Mouse (Mus musculus) left cerebral cortex, adult 9 months (tissue): ENCODE results near the gene Defb18.
"Not testable (repeated sequence)": the region's sequence is repeated elsewhere in the genome, so short reads cannot be mapped to it uniquely, and the experiment has no call there.

ENCODE experiments used
- DNase-seq, 2 experiments: peaks; one replicate each; pipeline ENCODE4 v3.0.0; 2022; ENCODE audit warnings: low spot score in 2 of 2

Gene Defb18

GRCm38 (mm10) chr1:18237343-18237742 lies at the start of gene Defb18:
TSS of gene Defb18 (minus strand) at chr1:18237443.
- no peak for DNase-seq

DNA sequence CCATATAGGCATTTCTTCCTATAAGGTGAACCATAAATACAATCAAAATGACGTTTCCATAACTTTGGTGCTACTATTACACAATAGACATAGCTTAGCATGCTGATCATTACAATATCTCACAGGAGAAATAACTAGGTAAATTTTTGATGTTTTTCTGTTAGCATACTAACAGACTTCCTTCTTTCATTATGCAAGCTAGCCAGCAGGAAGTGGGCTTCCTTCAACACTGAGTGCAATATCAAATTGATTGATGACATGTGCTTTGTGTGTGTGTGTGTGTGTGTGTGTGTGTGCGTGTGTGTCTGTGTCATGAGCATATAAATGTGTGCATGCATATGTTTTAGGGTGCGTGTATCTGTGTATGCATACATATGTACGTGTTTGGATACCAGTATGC lies 33.9 kb upstream of the Defb18 start:
- DNase-seq = no peak

GRCm38 (mm10) chr1:18268845-18269244 lies 31.6 kb upstream of the Defb18 start:
- no peak for DNase-seq

GRCm38 (mm10) chr1:18265038-18265437 lies 27.8 kb upstream of the Defb18 start, which contains the start of gene Defb41:
TSS of gene Defb41 (minus strand) at chr1:18265138.
- no peak for DNase-seq

DNA sequence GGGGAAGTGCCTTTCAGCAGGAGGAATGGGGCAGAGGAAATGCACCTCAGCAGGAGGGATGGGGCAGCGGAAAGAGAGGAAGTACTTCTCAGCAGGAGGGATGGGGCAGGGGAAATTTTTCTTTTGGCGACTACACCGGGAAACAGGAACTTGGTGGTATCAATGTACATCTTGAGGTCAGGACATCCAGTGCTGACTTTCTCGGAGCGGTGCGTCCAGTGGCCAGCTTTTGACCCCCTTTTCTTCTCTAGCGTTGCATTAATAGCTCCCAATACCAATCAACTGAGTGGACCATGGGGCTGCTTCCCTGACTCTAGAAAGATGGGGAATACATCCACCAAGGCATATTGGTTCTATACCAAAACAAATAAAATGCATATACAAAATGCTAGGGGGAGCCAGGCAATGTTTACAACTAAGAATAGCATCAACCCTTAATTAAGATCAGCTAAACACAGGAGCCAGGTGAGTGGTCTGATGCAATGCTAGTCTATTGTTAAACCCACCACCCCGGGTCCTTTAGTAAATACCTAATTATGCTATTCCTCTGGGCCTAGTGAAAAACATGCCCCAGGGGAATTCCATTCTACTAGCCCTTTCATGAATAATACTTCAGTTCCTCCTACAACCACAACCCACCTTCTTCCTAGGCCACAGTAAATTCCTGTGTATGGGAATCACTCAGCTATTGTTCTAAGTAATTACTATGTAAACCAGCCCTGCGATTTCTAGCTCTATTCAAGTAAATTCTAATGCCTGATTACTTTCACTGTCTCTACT lies 8.7 kb upstream of the Defb18 start:
- DNase-seq = not testable (repeated sequence)

GRCm38 (mm10) chr1:18223385-18223945 lies 13.8 kb downstream of the Defb18 start:
- DNase-seq = no peak

DNA sequence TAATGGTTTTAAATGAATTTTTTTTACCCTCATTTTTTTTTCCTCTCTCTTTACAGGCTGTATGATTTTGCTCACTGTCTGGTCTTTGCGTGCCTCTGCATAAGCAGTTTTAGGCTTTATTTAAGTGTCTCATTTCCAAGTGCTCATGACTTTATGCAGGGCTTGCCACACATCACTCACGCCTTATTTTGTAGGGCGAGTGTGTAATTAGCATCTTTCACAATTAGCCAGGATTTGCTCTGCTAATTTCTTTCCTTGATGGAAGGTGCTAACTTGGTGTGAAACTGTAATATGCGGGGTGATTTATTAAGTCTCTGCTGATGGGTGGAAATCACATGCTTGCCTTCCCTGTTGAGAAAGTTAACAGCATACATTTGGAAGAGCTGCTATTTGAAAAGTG lies 45.5 kb downstream of the Defb18 start:
- no peak for DNase-seq

- DNase-seq = no peak
These were observed 46.2 kb downstream of the Defb18 start for GRCm38 (mm10) chr1:18190714-18191712.
